Mouse (Mus musculus) heart, embryonic 13.5 days (tissue): ENCODE results near the gene Cfap157. TPM values are rescaled to one million over a fixed set of nuclear protein-coding genes. Genes with fewer than 3 reads are reported as not detected.

Experiments used
- ATAC-seq: fragments of 200-750 bp; cut with Nextera tagmentation; 2 replicates; pipeline ENCODE4 v1.8.0; 2017; ENCODE audit warnings: moderate TSS enrichment; ENCODE audit not compliant: insufficient number of reproducible peaks, low FRiP score, low TSS enrichment; ENCODE audit errors: extremely low read depth
- H3K27ac ChIP-seq: fragments of 300-500 bp; sonication (generic); replicated peaks from 2 replicates; pipeline ENCODE4 v1.5.1; 2015; ENCODE audit warnings: moderate library complexity, mild to moderate bottlenecking, inconsistent platforms
- H3K27me3 ChIP-seq: fragments of 300-500 bp; sonication (generic); replicated peaks from 2 replicates; pipeline ENCODE4 v1.6.1; 2015; ENCODE audit warnings: mild to moderate bottlenecking, inconsistent platforms
- H3K36me3 ChIP-seq: fragments of 300-500 bp; sonication (generic); 2 replicates; pipeline ENCODE4 v1.6.1; 2015; ENCODE audit warnings: mild to moderate bottlenecking, inconsistent platforms
- H3K4me1 ChIP-seq: fragments of 300-500 bp; sonication (generic); 2 replicates; pipeline ENCODE4 v1.6.1; 2015; ENCODE audit warnings: inconsistent platforms
- H3K4me2 ChIP-seq: fragments of 300-500 bp; sonication (generic); 2 replicates; pipeline ENCODE4 v1.6.1; 2015; ENCODE audit warnings: inconsistent platforms, mild to moderate bottlenecking, moderate library complexity
- H3K4me3 ChIP-seq: fragments of 300-500 bp; sonication (generic); 2 replicates; pipeline ENCODE4 v1.5.1; 2015; ENCODE audit warnings: moderate library complexity, mild to moderate bottlenecking, inconsistent platforms
- H3K9ac ChIP-seq: fragments of 300-500 bp; sonication (generic); 2 replicates; pipeline ENCODE4 v1.6.1; 2015; ENCODE audit warnings: inconsistent platforms, mild to moderate bottlenecking, moderate library complexity
- H3K9me3 ChIP-seq: fragments of 300-500 bp; sonication (generic); 2 replicates; pipeline ENCODE4 v1.6.1; 2016; ENCODE audit warnings: inconsistent platforms
- WGBS: fragments of 180-500 bp; shearing (Covaris S2); methylation state at CpG from one replicate; pipeline ENCODE4 v1.1.7; 2015; ENCODE audit warnings: mixed read lengths; 5-methylcytosine and 5-hydroxymethylcytosine counted together
- polyA plus RNA-seq: library from polyadenylated mRNA; unstranded; fragments of >200 nt; fragmentation: Nextera tagmentation; extraction: Ambion mirVana; gene quantifications from 2 replicates; pipeline ENCODE4 v1.2.1, GENCODE M21; 2015

Cfap157 gene
- polyA plus RNA-seq, 1 experiment from 2014 or later, result 0.45 TPM

- peaks cover 17% of the 10 kb centered on the region for H3K4me1 ChIP-seq
- H3K4me3 ChIP-seq, result no peak overlapping the region
- H3K27me3 ChIP-seq, result no peaks in the 10 kb centered on the region
- peaks cover 42% of the 10 kb centered on the region for H3K36me3 ChIP-seq
- WGBS, result 76% methylated on average over 4 of the region's 4 CpGs
- ATAC-seq, result no peak
- 0 out of 2 replicates have a peak overlapping the region, but pooled peaks have one; percentile 5 for H3K9ac ChIP-seq
- H3K4me2 ChIP-seq, result no peak overlapping the region
- H3K9me3 ChIP-seq, result no peaks in the 10 kb centered on the region
- H3K27ac ChIP-seq, result no peak overlapping the region
Observed at GRCm38 (mm10) chr2:32761859-32762258, 22.4 kb downstream of the Cfap157 start.

GRCm38 (mm10) chr2:32761361-32761760 lies 22.9 kb downstream of the Cfap157 start:
- Histone ChIP-seq H3K4me3 (no peak overlapping the region), H3K36me3 (peaks cover 42% of the 10 kb centered on the region), H3K4me2 (no peak overlapping the region), H3K27ac (no peak overlapping the region), H3K27me3 (no peaks in the 10 kb centered on the region), H3K9me3 (no peaks in the 10 kb centered on the region), H3K9ac (no peak overlapping the region), H3K4me1 (peaks cover 17% of the 10 kb centered on the region)
- 87% methylated on average over 14 of the region's 14 CpGs for WGBS
- ATAC-seq, result no peak

GRCm38 (mm10) chr2:32759001-32759400 lies 25.2 kb downstream of the Cfap157 start:
- no peak for ATAC-seq
- Histone ChIP-seq H3K4me3 (no peak overlapping the region), H3K4me1 (peaks cover 17% of the 10 kb centered on the region), H3K27ac (no peak overlapping the region), H3K9me3 (no peaks in the 10 kb centered on the region), H3K36me3 (peaks cover 55% of the 10 kb centered on the region), H3K4me2 (no peak overlapping the region), H3K27me3 (0 out of 2 replicates have a peak, but pooled peaks cover 4% of the 10 kb centered on the region), H3K9ac (peak overlapping the region; percentile 52; the same call in 1 of the 2 replicates)
- WGBS, result 73% methylated on average over 2 of the region's 2 CpGs

GRCm38 (mm10) chr2:32758503-32758902 lies 25.7 kb downstream of the Cfap157 start:
- H3K9ac ChIP-seq, result peak overlapping the region; percentile 52; the same call in 1 of the 2 replicates
- H3K4me2 ChIP-seq, result no peak overlapping the region
- 61% methylated on average over 8 of the region's 8 CpGs for WGBS
- no peak for ATAC-seq
- peaks cover 17% of the 10 kb centered on the region for H3K4me1 ChIP-seq
- H3K27ac ChIP-seq, result no peak overlapping the region
- H3K4me3 ChIP-seq, result no peak overlapping the region
- no peaks in the 10 kb centered on the region for H3K9me3 ChIP-seq
- peaks cover 59% of the 10 kb centered on the region for H3K36me3 ChIP-seq
- H3K27me3 ChIP-seq, result 0 out of 2 replicates have a peak, but pooled peaks cover 4% of the 10 kb centered on the region

- H3K27me3 ChIP-seq, result 0 out of 2 replicates have a peak, but pooled peaks cover 4% of the 10 kb centered on the region
- H3K9ac ChIP-seq, result peak within 1 kb of the TSS; percentile 91
- peak within 1 kb of the TSS; percentile 90 for H3K27ac ChIP-seq
- H3K4me3 ChIP-seq, result peak within 1 kb of the TSS; percentile 78
- under 1% methylated on average over 66 of the region's 66 CpGs for WGBS
- H3K9me3 ChIP-seq, result no peaks in the 10 kb centered on the region
- H3K4me1 ChIP-seq, result peaks cover 17% of the 10 kb centered on the region
- ATAC-seq, result peak; percentile 89
- H3K36me3 ChIP-seq, result peaks cover 62% of the 10 kb centered on the region
- H3K4me2 ChIP-seq, result peak within 1 kb of the TSS; percentile 73
Observed at GRCm38 (mm10) chr2:32757056-32757845, 27.0 kb downstream of the Cfap157 start, which contains the start of gene Tor2a. TSS of gene Tor2a (plus strand) at chr2:32757234.

- H3K27ac ChIP-seq, result no peak overlapping the region
- no peaks in the 10 kb centered on the region for H3K9me3 ChIP-seq
- peak overlapping the region; percentile 78 for H3K4me3 ChIP-seq
- WGBS, result 34% methylated on average over 6 of the region's 6 CpGs
- 0 out of 2 replicates have a peak, but pooled peaks cover 4% of the 10 kb centered on the region for H3K27me3 ChIP-seq
- H3K4me1 ChIP-seq, result peaks cover 20% of the 10 kb centered on the region
- no peak; the same call in 1 of the 2 replicates for ATAC-seq
- H3K9ac ChIP-seq, result no peak overlapping the region
- H3K4me2 ChIP-seq, result peak overlapping the region; percentile 46
- peaks cover 61% of the 10 kb centered on the region for H3K36me3 ChIP-seq
Observed at GRCm38 (mm10) chr2:32756674-32757055, 27.6 kb downstream of the Cfap157 start.

GRCm38 (mm10) chr2:32752181-32752580 lies 32.0 kb downstream of the Cfap157 start:
- H3K36me3 ChIP-seq, result peaks cover 72% of the 10 kb centered on the region
- H3K4me2 ChIP-seq, result peak overlapping the region; percentile 65
- WGBS, result 64% methylated on average over 10 of the region's 10 CpGs
- peaks cover 9% of the 10 kb centered on the region for H3K4me1 ChIP-seq
- no peak for ATAC-seq
- no peak overlapping the region for H3K4me3 ChIP-seq
- H3K27ac ChIP-seq, result no peak overlapping the region
- H3K9me3 ChIP-seq, result no peaks in the 10 kb centered on the region
- 0 out of 2 replicates have a peak, but pooled peaks cover 4% of the 10 kb centered on the region for H3K27me3 ChIP-seq
- no peak overlapping the region for H3K9ac ChIP-seq

GRCm38 (mm10) chr2:32751665-32752033 lies 32.6 kb downstream of the Cfap157 start:
- WGBS, result 38% methylated on average over 9 of the region's 10 CpGs
- Histone ChIP-seq H3K36me3 (peaks cover 77% of the 10 kb centered on the region), H3K9ac (peak overlapping the region; percentile 74)

GRCm38 (mm10) chr2:32750887-32751664 lies 33.2 kb downstream of the Cfap157 start:
- Histone ChIP-seq H3K4me1 (peaks cover 9% of the 10 kb centered on the region), H3K4me3 (peak overlapping the region; percentile 54), H3K9ac (peak overlapping the region; percentile 74), H3K4me2 (peak overlapping the region; percentile 65), H3K9me3 (no peaks in the 10 kb centered on the region), H3K36me3 (peaks cover 83% of the 10 kb centered on the region), H3K27ac (peak overlapping the region; percentile 43; the same call in 1 of the 2 replicates), H3K27me3 (0 out of 2 replicates have a peak, but pooled peaks cover 4% of the 10 kb centered on the region)
- WGBS, result 21% methylated on average over 31 of the region's 31 CpGs
- ATAC-seq, result peak; percentile 70

More at GRCm38 (mm10) chr2:32751665-32752033, 32.6 kb downstream of the Cfap157 start:
- peaks cover 9% of the 10 kb centered on the region for H3K4me1 ChIP-seq
- no peaks in the 10 kb centered on the region for H3K9me3 ChIP-seq
- H3K27me3 ChIP-seq, result 0 out of 2 replicates have a peak, but pooled peaks cover 4% of the 10 kb centered on the region
- 0 out of 2 replicates have a peak overlapping the region, but pooled peaks have one; percentile 43 for H3K27ac ChIP-seq
- ATAC-seq, result no peak
- peak overlapping the region; percentile 54 for H3K4me3 ChIP-seq
- H3K4me2 ChIP-seq, result peak overlapping the region; percentile 65

- Histone ChIP-seq H3K36me3 (peaks cover 90% of the 10 kb centered on the region), H3K27ac (no peak overlapping the region), H3K4me3 (no peak overlapping the region), H3K4me2 (no peak overlapping the region), H3K9me3 (no peaks in the 10 kb centered on the region), H3K4me1 (peaks cover 9% of the 10 kb centered on the region), H3K27me3 (0 out of 2 replicates have a peak, but pooled peaks cover 4% of the 10 kb centered on the region), H3K9ac (no peak overlapping the region)
- 70% methylated on average over 7 of the region's 7 CpGs for WGBS
- no peak for ATAC-seq
Observed at GRCm38 (mm10) chr2:32750199-32750598, 34.0 kb downstream of the Cfap157 start.

GRCm38 (mm10) chr2:32749082-32749481 lies 35.1 kb downstream of the Cfap157 start:
- H3K27me3 ChIP-seq, result peaks cover under 1% of the 10 kb centered on the region; the same call in 1 of the 2 replicates
- peaks cover 9% of the 10 kb centered on the region for H3K4me1 ChIP-seq
- no peak overlapping the region for H3K4me2 ChIP-seq
- H3K4me3 ChIP-seq, result no peak overlapping the region
- 71% methylated on average over 16 of the region's 16 CpGs for WGBS
- H3K9me3 ChIP-seq, result no peaks in the 10 kb centered on the region
- no peak overlapping the region for H3K27ac ChIP-seq
- no peak overlapping the region for H3K9ac ChIP-seq
- H3K36me3 ChIP-seq, result peaks cover 84% of the 10 kb centered on the region
- no peak for ATAC-seq
